ENCODE assay signal across 8 mouse cellular contexts in the genomic region with DNA sequence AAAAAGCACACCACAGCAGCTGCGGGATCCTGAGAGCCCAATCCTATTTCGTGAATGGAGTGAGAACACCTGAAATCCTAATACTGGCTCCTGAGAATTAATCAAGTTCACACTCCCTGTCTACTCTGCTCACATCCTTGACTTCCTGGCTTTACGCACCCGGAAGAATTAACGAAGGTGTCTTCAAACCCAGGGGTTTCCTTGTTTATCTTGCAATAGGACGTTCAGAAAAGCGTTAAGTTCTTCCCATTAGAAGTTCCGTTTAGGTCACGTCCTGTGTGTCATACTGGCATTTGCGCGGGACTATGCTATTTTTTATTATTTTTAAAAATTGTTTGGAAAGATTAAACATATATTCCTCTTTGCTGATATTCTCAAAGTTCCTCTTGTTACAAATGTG. TPM values are rescaled to one million over a fixed set of nuclear protein-coding genes. Genes with fewer than 3 reads are reported as not detected.
DNase-seq lines count a peak whose midpoint lies in the region; ATAC-seq and TF ChIP-seq lines count a peak whose summit lies in the region.

No protein-coding gene starts in this region.

- peak overlapping the region; percentile 77 for H3K4me2 ChIP-seq in lung, embryonic 14.5 days
- H3K4me2 ChIP-seq in embryonic facial prominence, embryonic 14.5 days (ENCODE audit: low read depth, low read length): peak overlapping the region; percentile 56
- H3K4me2 ChIP-seq in limb, embryonic 11.5 days (ENCODE audit: low read depth, severe bottlenecking): peak overlapping the region; percentile 42; the same call in 1 of the 2 replicates
- peak overlapping the region; percentile 71 for H3K4me2 ChIP-seq in neural tube, embryonic 12.5 days (replicated peaks)

- WGBS in lung, embryonic 14.5 days: 1% methylated on average over 11 of the region's 11 CpGs
- 3% methylated on average over 11 of the region's 11 CpGs for WGBS in embryonic facial prominence, embryonic 14.5 days
- WGBS in limb, embryonic 11.5 days: 5% methylated on average over 11 of the region's 11 CpGs
- 8% methylated on average over 11 of the region's 11 CpGs for WGBS in neural tube, embryonic 12.5 days

- no peaks in the 10 kb centered on the region for H3K36me3 ChIP-seq in lung, embryonic 14.5 days (ENCODE audit: insufficient read depth)
- no peaks in the 10 kb centered on the region for H3K36me3 ChIP-seq in embryonic facial prominence, embryonic 14.5 days (ENCODE audit: control insufficient read depth, insufficient read depth, low read length)
- no peaks in the 10 kb centered on the region for H3K36me3 ChIP-seq in limb, embryonic 11.5 days (ENCODE audit: control insufficient read depth, insufficient read depth, low read length)
- no peaks in the 10 kb centered on the region for H3K36me3 ChIP-seq in neural tube, embryonic 12.5 days

- no peak for DNase-seq in lung, embryonic 14.5 days
- no peak for DNase-seq in lung, postnatal 10 days
- no peak for DNase-seq in embryonic facial prominence, embryonic 14.5 days (ENCODE audit: low spot score)
- DNase-seq in limb, embryonic 11.5 days (ENCODE audit: low spot score): no peak
- DNase-seq in layer of hippocampus, postnatal 14 days (ENCODE audit: low spot score in 2 of 2): no peak
- no peak for DNase-seq in embryo, embryonic 10 days (ENCODE audit: low spot score)
- DNase-seq in left cerebral cortex, postnatal 36 days (ENCODE audit: low spot score in 2 of 2): no peak

- no peak overlapping the region for H3K27ac ChIP-seq in lung, embryonic 14.5 days (ENCODE audit: low read depth)
- no peak overlapping the region for H3K27ac ChIP-seq in embryonic facial prominence, embryonic 14.5 days (replicated peaks; ENCODE audit: low read depth, low read length)
- H3K27ac ChIP-seq in limb, embryonic 11.5 days (replicated peaks; ENCODE audit: low read depth, low read length): no peak overlapping the region
- no peak overlapping the region for H3K27ac ChIP-seq in neural tube, embryonic 12.5 days

- H3K4me1 ChIP-seq in lung, embryonic 14.5 days (ENCODE audit: insufficient read depth): no peaks in the 10 kb centered on the region
- peaks cover 5% of the 10 kb centered on the region; the same call in 1 of the 2 replicates for H3K4me1 ChIP-seq in embryonic facial prominence, embryonic 14.5 days (ENCODE audit: control insufficient read depth, insufficient read depth, low read length)
- H3K4me1 ChIP-seq in limb, embryonic 11.5 days (ENCODE audit: control insufficient read depth, insufficient read depth, low read length): peaks cover 3% of the 10 kb centered on the region; the same call in 1 of the 2 replicates
- H3K4me1 ChIP-seq in neural tube, embryonic 12.5 days: peaks cover 17% of the 10 kb centered on the region

- TF ChIP-seq CTCF in lung, embryonic 14.5 days (IDR thresholded peaks at IDR 0.05; ENCODE audit: low read depth): no peak

- intact Hi-C loops in left cerebral cortex, postnatal 36 days (cut with DNase I): loop anchor here (5.0 kb wide), 1 partner anchor 125 kb away; no protein-coding TSS in a partner anchor

- no peaks in the 10 kb centered on the region for H3K27me3 ChIP-seq in lung, embryonic 14.5 days (ENCODE audit: insufficient read depth, low read length)
- no peaks in the 10 kb centered on the region for H3K27me3 ChIP-seq in embryonic facial prominence, embryonic 14.5 days (replicated peaks; ENCODE audit: control insufficient read depth, insufficient read depth, low read length)
- no peaks in the 10 kb centered on the region for H3K27me3 ChIP-seq in limb, embryonic 11.5 days (ENCODE audit: control insufficient read depth, insufficient read depth, low read length)
- no peaks in the 10 kb centered on the region for H3K27me3 ChIP-seq in neural tube, embryonic 12.5 days (replicated peaks)

- no peaks in the 10 kb centered on the region for H3K9me3 ChIP-seq in lung, embryonic 14.5 days (ENCODE audit: low read depth, low read length)
- H3K9me3 ChIP-seq in embryonic facial prominence, embryonic 14.5 days (ENCODE audit: control insufficient read depth, low read length): no peaks in the 10 kb centered on the region
- no peaks in the 10 kb centered on the region for H3K9me3 ChIP-seq in limb, embryonic 11.5 days (ENCODE audit: control insufficient read depth, low read length)
- H3K9me3 ChIP-seq in neural tube, embryonic 12.5 days: no peaks in the 10 kb centered on the region

- peak overlapping the region; percentile 14; the same call in 1 of the 2 replicates for H3K9ac ChIP-seq in lung, embryonic 14.5 days
- H3K9ac ChIP-seq in embryonic facial prominence, embryonic 14.5 days (ENCODE audit: low read depth, low read length): peak overlapping the region; percentile 54
- H3K9ac ChIP-seq in limb, embryonic 11.5 days (ENCODE audit: low read length): no peak overlapping the region
- H3K9ac ChIP-seq in neural tube, embryonic 12.5 days: peak overlapping the region; percentile 44

- H3K4me3 ChIP-seq in lung, embryonic 14.5 days (ENCODE audit: low read depth, low read length): peak overlapping the region; percentile 91
- H3K4me3 ChIP-seq in embryonic facial prominence, embryonic 14.5 days (ENCODE audit: low read depth, low read length): peak overlapping the region; percentile 97
- peak overlapping the region; percentile 21 for H3K4me3 ChIP-seq in limb, embryonic 11.5 days (ENCODE audit: low read depth, low read length)
- H3K4me3 ChIP-seq in neural tube, embryonic 12.5 days: peak overlapping the region; percentile 40

- ATAC-seq in lung, embryonic 14.5 days (ENCODE audit: insufficient read depth): no peak
- ATAC-seq in embryonic facial prominence, embryonic 14.5 days (ENCODE audit: low read depth): peak; percentile 0; the same call in 1 of the 2 replicates
- 0 out of 2 replicates have a peak, but pooled peaks have one; percentile 0 for ATAC-seq in limb, embryonic 11.5 days (ENCODE audit: insufficient number of reproducible peaks, low FRiP score, low TSS enrichment, low read depth)
- ATAC-seq in neural tube, embryonic 12.5 days (ENCODE audit: low FRiP score, low read depth): no peak

RNA-seq across cellular contexts. Expression of a gene that starts 0.7 kb away (rescaled TPM):
- polyA plus RNA-seq in lung, embryonic 14.5 days (2014; fragmentation: Nextera tagmentation; extraction: Ambion mirVana): 21.4 and 22.6 TPM in 2 replicates
- 24.8 and 26.8 TPM in 2 replicates for polyA plus RNA-seq in embryonic facial prominence, embryonic 14.5 days (2014; fragmentation: Nextera tagmentation; extraction: Ambion mirVana)
- polyA plus RNA-seq in limb, embryonic 11.5 days (2014; fragmentation: Nextera tagmentation; extraction: Ambion mirVana): 24.2 and 29.0 TPM in 2 replicates
- 44.8 and 49.7 TPM in 2 replicates for polyA plus RNA-seq in neural tube, embryonic 12.5 days (2016; fragmentation: Nextera tagmentation; extraction: Ambion mirVana)
- 10 to 100 TPM; 68.4 to 72.2 TPM for total RNA-seq in layer of hippocampus, postnatal 14 days (2021)
- 10 to 100 TPM; 48.6 to 80.3 TPM for total RNA-seq in left cerebral cortex, postnatal 36 days (2021)

RNA-seq across cellular contexts. Expression of a gene that starts 35.5 kb away (rescaled TPM):
- polyA plus RNA-seq in lung, embryonic 14.5 days (2014; fragmentation: Nextera tagmentation; extraction: Ambion mirVana): 134 and 144 TPM in 2 replicates
- 143 and 145 TPM in 2 replicates for polyA plus RNA-seq in embryonic facial prominence, embryonic 14.5 days (2014; fragmentation: Nextera tagmentation; extraction: Ambion mirVana)
- polyA plus RNA-seq in limb, embryonic 11.5 days (2014; fragmentation: Nextera tagmentation; extraction: Ambion mirVana): 142 and 144 TPM in 2 replicates
- 225 and 264 TPM in 2 replicates for polyA plus RNA-seq in neural tube, embryonic 12.5 days (2016; fragmentation: Nextera tagmentation; extraction: Ambion mirVana)
- total RNA-seq in layer of hippocampus, postnatal 14 days (2021): 100 to 1,000 TPM; 390 to 412 TPM
- 100 to 1,000 TPM; 448 to 466 TPM for total RNA-seq in left cerebral cortex, postnatal 36 days (2021)

Comparison
In these comparisons a context has a peak if more than half of its experiments do, and no peak if none do; other contexts are left out.
1. ATAC-seq: peak in embryonic facial prominence, embryonic 14.5 days (single experiment) and limb, embryonic 11.5 days (single experiment); none in lung, embryonic 14.5 days (single experiment) and neural tube, embryonic 12.5 days (single experiment).
2. H3K4me3 ChIP-seq: peak in every context shown above with its lines; median percentile 97 in embryonic facial prominence, embryonic 14.5 days; 91 in lung, embryonic 14.5 days; 40 in neural tube, embryonic 12.5 days; 21 in limb, embryonic 11.5 days.
3. Peak in every context shown above with its lines, with median percentiles within 50 percentile points of each other: H3K4me2 ChIP-seq.